Mouse (Mus musculus) heart, embryonic 12.5 days (tissue): ENCODE measurements around the gene Slx4ip. TPM values are rescaled to one million over a fixed set of nuclear protein-coding genes. Genes with fewer than 3 reads are reported as not detected.

Source experiments
- ATAC-seq: fragments of 200-750 bp; cut with Nextera tagmentation; 2 replicates; pipeline ENCODE4 v1.8.0; 2017; ENCODE audit warnings: moderate TSS enrichment, moderate library complexity; ENCODE audit not compliant: insufficient number of reproducible peaks, low FRiP score
- H3K27ac ChIP-seq: fragments of 300-500 bp; sonication (generic); 2 replicates; pipeline ENCODE4 v1.5.1; 2016; ENCODE audit warnings: mild to moderate bottlenecking, moderate library complexity; ENCODE audit not compliant: poor library complexity, severe bottlenecking
- H3K27me3 ChIP-seq: fragments of 300-500 bp; sonication (generic); replicated peaks from 2 replicates; pipeline ENCODE4 v1.6.1; 2016; ENCODE audit warnings: mild to moderate bottlenecking, moderate library complexity
- H3K36me3 ChIP-seq: fragments of 300-500 bp; sonication (generic); 2 replicates; pipeline ENCODE4 v1.6.1; 2016; ENCODE audit warnings: mild to moderate bottlenecking, moderate library complexity
- H3K4me1 ChIP-seq: fragments of 300-500 bp; sonication (generic); replicated peaks from 2 replicates; pipeline ENCODE4 v1.6.1; 2016; ENCODE audit warnings: mild to moderate bottlenecking
- H3K4me2 ChIP-seq: fragments of 300-500 bp; sonication (generic); 2 replicates; pipeline ENCODE4 v1.6.1; 2016; ENCODE audit warnings: mild to moderate bottlenecking, moderate library complexity
- H3K4me3 ChIP-seq: fragments of 300-500 bp; sonication (generic); 2 replicates; pipeline ENCODE4 v1.5.1; 2016; ENCODE audit warnings: mild to moderate bottlenecking
- H3K9ac ChIP-seq: fragments of 300-500 bp; sonication (generic); 2 replicates; pipeline ENCODE4 v1.6.1; 2016; ENCODE audit warnings: mild to moderate bottlenecking, moderate library complexity
- H3K9me3 ChIP-seq: fragments of 300-500 bp; sonication (generic); replicated peaks from 2 replicates; pipeline ENCODE4 v1.6.1; 2016; ENCODE audit warnings: mild to moderate bottlenecking, moderate library complexity
- WGBS: fragments of 180-500 bp; shearing (Covaris S2); methylation state at CpG from one replicate; pipeline ENCODE4 v1.1.7; 2016; 5-methylcytosine and 5-hydroxymethylcytosine counted together
- polyA plus RNA-seq: library from polyadenylated mRNA; unstranded; fragments of >200 nt; fragmentation: Nextera tagmentation; extraction: Ambion mirVana; gene quantifications from 2 replicates; pipeline ENCODE4 v1.2.1, GENCODE M21; 2016

The Slx4ip gene
- polyA plus RNA-seq, 1 experiment from 2014 or later = 4.9 TPM

DNA sequence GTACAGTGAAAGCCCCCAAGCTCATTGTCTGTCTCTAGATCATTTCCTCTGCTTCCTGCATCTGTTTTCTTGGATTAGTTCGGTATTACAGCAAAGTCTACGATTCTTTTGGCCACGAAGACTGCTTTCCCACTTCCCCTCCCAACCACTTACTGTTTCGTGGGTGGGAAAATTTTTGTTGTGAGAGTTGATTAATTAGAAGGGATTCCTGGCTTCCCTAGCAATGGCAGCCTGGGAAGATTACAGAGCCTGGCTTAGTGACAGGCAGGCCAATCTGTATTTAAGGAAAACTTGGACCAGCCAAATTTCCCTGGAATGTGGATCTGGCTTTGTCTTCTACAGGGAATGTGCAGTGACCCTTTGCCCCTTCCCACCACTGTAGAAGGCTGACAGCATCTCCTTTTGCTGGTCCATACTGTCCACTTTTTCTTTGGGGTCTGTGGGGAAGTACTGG, 21.0 kb downstream of the Slx4ip start:
- Histone ChIP-seq H3K9ac (no peak overlapping the region), H3K4me1 (peaks cover 12% of the 10 kb centered on the region), H3K27ac (peak overlapping the region; percentile 47; the same call in 1 of the 2 replicates), H3K9me3 (no peaks in the 10 kb centered on the region), H3K4me2 (peak overlapping the region; percentile 7; the same call in 1 of the 2 replicates), H3K27me3 (no peaks in the 10 kb centered on the region), H3K36me3 (no peaks in the 10 kb centered on the region), H3K4me3 (no peak overlapping the region)
- ATAC-seq = no peak
- WGBS = 42% methylated on average over 4 of the region's 4 CpGs

- H3K9ac ChIP-seq = no peak overlapping the region
- H3K4me2 ChIP-seq = no peak overlapping the region
- H3K4me3 ChIP-seq = no peak overlapping the region
- no peaks in the 10 kb centered on the region for H3K36me3 ChIP-seq
- H3K9me3 ChIP-seq = no peaks in the 10 kb centered on the region
- H3K27ac ChIP-seq = no peak overlapping the region
- H3K27me3 ChIP-seq = no peaks in the 10 kb centered on the region
- WGBS = 88% methylated on average over 3 of the region's 3 CpGs
- no peak for ATAC-seq
- H3K4me1 ChIP-seq = peaks cover 14% of the 10 kb centered on the region
These were observed 22.0 kb downstream of the Slx4ip start for GRCm38 (mm10) chr2:136913021-136913420.

GRCm38 (mm10) chr2:136914334-136914902, 23.4 kb downstream of the Slx4ip start:
- Histone ChIP-seq H3K4me2 (no peak overlapping the region), H3K9me3 (no peaks in the 10 kb centered on the region), H3K36me3 (no peaks in the 10 kb centered on the region), H3K4me3 (no peak overlapping the region), H3K4me1 (peaks cover 11% of the 10 kb centered on the region), H3K27me3 (no peaks in the 10 kb centered on the region), H3K27ac (no peak overlapping the region), H3K9ac (no peak overlapping the region)
- 48% methylated on average over 3 of the region's 3 CpGs for WGBS
- ATAC-seq = no peak

GRCm38 (mm10) chr2:136919433-136919832, 28.4 kb downstream of the Slx4ip start:
- no peaks in the 10 kb centered on the region for H3K9me3 ChIP-seq
- H3K4me3 ChIP-seq = no peak overlapping the region
- no peak overlapping the region for H3K9ac ChIP-seq
- no peaks in the 10 kb centered on the region for H3K36me3 ChIP-seq
- 100% methylated on average over 1 of the region's 1 CpGs for WGBS
- no peak overlapping the region for H3K27ac ChIP-seq
- ATAC-seq = no peak
- no peak overlapping the region for H3K4me2 ChIP-seq
- peaks cover 17% of the 10 kb centered on the region for H3K4me1 ChIP-seq
- no peaks in the 10 kb centered on the region for H3K27me3 ChIP-seq

GRCm38 (mm10) chr2:136920257-136920993, 29.4 kb downstream of the Slx4ip start:
- no peak overlapping the region for H3K4me3 ChIP-seq
- H3K27ac ChIP-seq = no peak overlapping the region
- ATAC-seq = no peak
- H3K4me2 ChIP-seq = no peak overlapping the region
- WGBS = 68% methylated on average over 3 of the region's 3 CpGs
- no peak overlapping the region for H3K9ac ChIP-seq
- H3K36me3 ChIP-seq = no peaks in the 10 kb centered on the region
- H3K4me1 ChIP-seq = peaks cover 17% of the 10 kb centered on the region
- H3K27me3 ChIP-seq = no peaks in the 10 kb centered on the region
- no peaks in the 10 kb centered on the region for H3K9me3 ChIP-seq

- WGBS = 38% methylated on average over 4 of the region's 4 CpGs
- no peak overlapping the region; the same call in 1 of the 2 replicates for H3K27ac ChIP-seq
- ATAC-seq = peak; percentile 95
These were observed 30.0 kb downstream of the Slx4ip start for GRCm38 (mm10) chr2:136921003-136921408.

GRCm38 (mm10) chr2:136936391-136937288, 45.6 kb downstream of the Slx4ip start:
- 80% methylated on average over 4 of the region's 4 CpGs for whole genome bisulfite sequencing
- Histone ChIP-seq H3K4me1 (no peaks in the 10 kb centered on the region), H3K36me3 (no peaks in the 10 kb centered on the region), H3K27me3 (no peaks in the 10 kb centered on the region), H3K4me3 (no peak overlapping the region), H3K9me3 (no peaks in the 10 kb centered on the region), H3K9ac (no peak overlapping the region), H3K27ac (no peak overlapping the region), H3K4me2 (no peak overlapping the region)
- ATAC-seq = no peak

More at GRCm38 (mm10) chr2:136921003-136921408, 30.0 kb downstream of the Slx4ip start:
- no peaks in the 10 kb centered on the region for H3K36me3 ChIP-seq
- peaks cover 17% of the 10 kb centered on the region for H3K4me1 ChIP-seq
- no peak overlapping the region for H3K4me2 ChIP-seq
- H3K9ac ChIP-seq = no peak overlapping the region
- H3K27me3 ChIP-seq = no peaks in the 10 kb centered on the region
- no peak overlapping the region for H3K4me3 ChIP-seq
- no peaks in the 10 kb centered on the region for H3K9me3 ChIP-seq

DNA sequence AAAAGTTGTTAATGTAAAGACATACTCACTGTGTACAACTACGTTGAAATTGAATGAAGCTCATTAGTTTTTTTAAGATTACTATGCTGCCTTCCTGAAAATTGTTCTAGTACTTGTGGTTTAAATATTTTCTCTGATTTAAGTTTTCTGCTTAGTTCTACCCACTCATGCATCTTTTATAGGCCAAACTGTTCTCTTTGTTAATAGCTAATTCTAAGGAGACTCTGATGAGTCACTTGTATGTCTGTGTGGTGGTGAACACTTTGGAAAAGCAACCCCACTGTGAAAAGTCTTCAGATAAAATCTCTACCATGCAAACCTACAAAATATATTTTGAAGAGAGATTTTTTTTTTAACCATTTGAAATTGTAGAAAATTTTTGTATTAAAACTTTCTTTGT, 47.2 kb downstream of the Slx4ip start:
- WGBS = 85% methylated on average over 1 of the region's 1 CpGs
- Histone ChIP-seq H3K27ac (no peak overlapping the region), H3K9me3 (no peaks in the 10 kb centered on the region), H3K4me3 (no peak overlapping the region), H3K4me2 (no peak overlapping the region), H3K4me1 (no peaks in the 10 kb centered on the region), H3K27me3 (no peaks in the 10 kb centered on the region), H3K36me3 (no peaks in the 10 kb centered on the region), H3K9ac (no peak overlapping the region)
- no peak for ATAC-seq

GRCm38 (mm10) chr2:136946297-136946696, 55.3 kb downstream of the Slx4ip start:
- H3K4me3 ChIP-seq = no peak overlapping the region
- no peaks in the 10 kb centered on the region for H3K27me3 ChIP-seq
- H3K9ac ChIP-seq = no peak overlapping the region
- no peak overlapping the region for H3K27ac ChIP-seq
- 85% methylated on average over 5 of the region's 5 CpGs for WGBS
- no peaks in the 10 kb centered on the region for H3K9me3 ChIP-seq
- no peak overlapping the region for H3K4me2 ChIP-seq
- peaks cover 37% of the 10 kb centered on the region for H3K4me1 ChIP-seq
- ATAC-seq = no peak
- no peaks in the 10 kb centered on the region for H3K36me3 ChIP-seq

DNA sequence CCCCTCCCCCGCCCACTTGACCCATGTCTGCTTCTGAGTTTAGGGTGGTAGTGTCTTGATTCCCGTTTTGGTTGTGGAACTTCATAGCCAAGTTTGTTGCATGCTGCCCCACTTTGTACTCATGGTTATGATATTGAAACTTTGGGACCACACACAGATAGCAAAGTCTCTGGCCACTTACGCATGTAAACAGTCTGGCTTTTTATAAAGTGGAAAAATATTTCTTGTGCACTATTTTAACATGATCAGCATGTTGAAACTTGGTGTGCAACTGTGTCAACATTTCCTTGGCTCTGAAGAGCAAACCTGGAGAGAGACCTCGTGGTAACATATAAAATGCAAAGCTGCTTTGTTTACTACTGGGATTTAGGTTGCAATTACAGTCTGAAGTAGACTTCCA, 56.5 kb downstream of the Slx4ip start:
- peaks cover 44% of the 10 kb centered on the region for H3K4me1 ChIP-seq
- no peak overlapping the region for H3K9ac ChIP-seq
- no peaks in the 10 kb centered on the region for H3K36me3 ChIP-seq
- no peak for ATAC-seq
- WGBS = 63% methylated on average over 4 of the region's 4 CpGs
- H3K9me3 ChIP-seq = no peaks in the 10 kb centered on the region
- H3K4me3 ChIP-seq = no peak overlapping the region
- H3K27ac ChIP-seq = no peak overlapping the region
- H3K27me3 ChIP-seq = no peaks in the 10 kb centered on the region
- H3K4me2 ChIP-seq = no peak overlapping the region

DNA sequence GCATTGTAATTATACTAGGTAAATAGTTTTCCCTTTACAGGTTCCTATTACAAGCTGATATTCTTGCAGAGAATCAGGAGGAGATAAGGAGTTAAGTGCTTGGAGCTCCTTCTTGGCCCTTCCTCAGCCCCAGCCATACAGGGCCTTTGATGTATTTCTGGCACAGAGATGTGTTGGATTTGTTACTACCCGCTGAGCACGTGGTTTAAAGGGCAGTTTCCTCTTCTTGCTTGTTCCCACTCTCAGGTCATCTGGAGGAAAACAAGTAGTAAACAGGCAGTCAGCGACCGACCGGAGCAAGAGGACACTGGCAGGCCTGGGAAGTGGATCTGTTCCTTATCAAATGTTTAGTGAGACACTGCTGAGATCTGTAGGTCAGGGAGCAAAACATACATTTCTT, 56.9 kb downstream of the Slx4ip start:
- Histone ChIP-seq H3K4me3 (no peak overlapping the region), H3K27ac (peak overlapping the region; percentile 24), H3K4me1 (peaks cover 44% of the 10 kb centered on the region), H3K4me2 (no peak overlapping the region), H3K9ac (no peak overlapping the region), H3K36me3 (no peaks in the 10 kb centered on the region), H3K27me3 (no peaks in the 10 kb centered on the region), H3K9me3 (0 out of 2 replicates have a peak, but pooled peaks cover 2% of the 10 kb centered on the region)
- ATAC-seq = 0 out of 2 replicates have a peak, but pooled peaks have one; percentile 55
- WGBS = 6% methylated on average over 5 of the region's 5 CpGs
